Mouse (Mus musculus) thymus, postnatal 14 days (tissue): Measurements from ENCODE around the gene Atat1.

Experiments used
- DNase-seq: peaks from one replicate; pipeline ENCODE4 v3.0.0; 2021

Atat1 gene

DNA sequence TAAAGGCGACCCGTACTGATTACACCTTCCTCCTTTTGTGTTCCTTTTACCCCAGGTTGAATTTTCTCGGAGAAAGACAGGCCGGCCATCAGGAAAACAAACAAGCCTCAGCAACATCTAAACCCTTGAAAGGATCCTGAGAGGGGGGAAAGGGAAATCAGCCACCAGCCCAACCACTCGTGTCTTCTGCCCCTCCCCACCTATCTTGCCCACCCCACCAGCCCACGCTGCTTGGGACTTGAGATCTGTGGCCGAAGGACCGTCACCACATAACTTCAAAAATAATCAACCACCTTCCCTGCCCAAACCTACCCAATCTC is 7.2 kb upstream of the Atat1 start:
- DNase-seq, result no peak

DNA sequence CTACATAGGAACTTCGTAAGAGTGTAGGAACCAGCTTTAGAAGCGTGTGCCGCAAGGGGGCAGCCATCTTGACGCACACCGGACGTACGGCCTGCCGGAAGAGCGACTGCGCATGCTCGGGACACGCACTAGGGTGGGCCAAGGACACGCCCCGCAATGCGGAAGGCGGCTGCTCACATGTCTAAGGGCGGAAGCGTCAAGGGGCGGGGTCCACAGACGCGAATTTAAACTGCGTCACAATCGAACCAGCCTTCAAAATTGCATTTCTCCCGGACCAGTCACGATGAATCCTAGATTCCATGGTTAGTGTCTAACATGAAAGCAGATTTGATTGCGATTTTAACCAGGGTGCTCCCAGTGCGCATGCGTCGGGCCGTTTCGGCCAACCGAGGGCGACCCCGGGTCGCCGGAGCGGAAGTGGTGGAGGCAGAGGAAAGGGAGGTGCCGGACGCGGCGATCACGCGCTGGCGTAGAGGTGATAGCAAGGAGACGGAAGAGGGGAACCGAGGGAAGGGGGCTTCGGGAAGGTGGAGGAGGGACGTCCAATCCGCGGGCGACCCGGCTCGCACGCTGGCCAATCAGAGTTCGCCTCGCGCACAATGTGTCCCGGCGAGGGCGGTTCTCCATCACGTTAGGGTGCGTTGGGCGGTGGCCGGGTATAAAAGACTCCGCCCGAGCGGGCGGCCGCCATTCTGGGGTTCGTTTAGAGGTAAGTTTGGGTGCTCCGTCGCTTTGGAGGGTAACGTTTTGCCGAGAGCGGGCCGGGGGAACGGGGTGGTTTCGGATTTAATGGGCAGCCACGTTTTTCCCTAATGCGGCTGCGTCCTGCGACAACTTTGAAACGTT is 6.6 kb upstream of the Atat1 start, which contains the start of the genes Mrps18b and Ppp1r10:
Mrps18b (minus strand) TSS at position 93 of the 846 bp plus-strand sequence.
Ppp1r10 (plus strand) TSS at position 138 of the 846 bp plus-strand sequence.
- peak; percentile 99 for DNase-seq

DNA sequence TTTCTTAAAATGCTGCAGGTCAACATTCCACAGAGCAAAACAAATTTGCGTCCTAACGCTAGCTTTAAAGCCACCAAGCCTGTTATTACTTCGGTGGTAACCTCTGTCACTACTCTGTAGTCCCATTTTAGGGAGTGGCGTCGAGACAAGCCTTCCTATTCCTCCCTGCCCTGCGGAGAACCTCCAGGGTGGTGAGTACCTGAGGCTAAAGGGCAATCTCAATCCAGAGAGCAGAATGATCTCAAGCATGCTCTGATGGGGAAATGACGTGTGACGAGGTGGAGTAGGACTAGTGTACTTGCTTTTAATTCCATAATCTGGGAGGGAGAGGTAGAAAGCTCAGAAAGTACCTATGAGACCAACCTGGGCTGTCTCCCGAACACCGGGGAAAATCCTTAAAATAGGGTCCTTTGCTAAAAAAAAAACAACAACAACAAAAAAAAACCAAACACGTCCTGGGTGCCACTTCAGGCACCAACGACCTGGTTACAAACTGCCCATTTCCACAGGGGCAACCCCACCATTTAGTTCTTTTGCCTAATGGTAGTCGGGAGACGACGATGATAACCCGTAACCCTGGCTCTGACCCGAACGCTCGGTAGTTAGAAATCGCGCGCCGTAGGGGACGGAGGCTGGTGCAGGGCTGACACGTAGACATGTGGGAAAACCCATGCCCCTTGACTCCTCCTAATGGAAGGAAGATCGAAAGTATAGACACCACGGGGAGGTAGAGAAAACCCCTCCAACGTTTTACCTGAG is 5.8 kb upstream of the Atat1 start:
- DNase-seq, result no peak

DNA sequence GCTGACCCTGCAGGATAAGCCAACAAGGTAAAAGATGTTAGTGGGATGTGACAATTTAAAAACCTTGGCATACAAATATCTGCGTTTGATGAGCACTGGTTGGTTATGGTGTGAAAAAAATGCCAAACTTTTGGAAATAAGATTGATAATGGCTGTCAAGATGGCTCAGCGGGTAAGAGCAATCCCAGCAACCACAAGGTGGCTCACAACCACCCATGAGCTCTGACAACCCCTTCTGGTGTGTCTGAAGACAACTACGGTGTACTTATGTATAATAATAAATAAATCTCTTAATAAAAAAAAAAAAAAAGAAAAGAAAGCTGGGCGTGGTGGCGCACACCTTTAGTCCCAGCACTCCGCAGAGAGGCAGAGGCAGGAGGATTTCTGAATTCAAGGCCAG is 5.1 kb upstream of the Atat1 start:
- DNase-seq, result no peak

DNA sequence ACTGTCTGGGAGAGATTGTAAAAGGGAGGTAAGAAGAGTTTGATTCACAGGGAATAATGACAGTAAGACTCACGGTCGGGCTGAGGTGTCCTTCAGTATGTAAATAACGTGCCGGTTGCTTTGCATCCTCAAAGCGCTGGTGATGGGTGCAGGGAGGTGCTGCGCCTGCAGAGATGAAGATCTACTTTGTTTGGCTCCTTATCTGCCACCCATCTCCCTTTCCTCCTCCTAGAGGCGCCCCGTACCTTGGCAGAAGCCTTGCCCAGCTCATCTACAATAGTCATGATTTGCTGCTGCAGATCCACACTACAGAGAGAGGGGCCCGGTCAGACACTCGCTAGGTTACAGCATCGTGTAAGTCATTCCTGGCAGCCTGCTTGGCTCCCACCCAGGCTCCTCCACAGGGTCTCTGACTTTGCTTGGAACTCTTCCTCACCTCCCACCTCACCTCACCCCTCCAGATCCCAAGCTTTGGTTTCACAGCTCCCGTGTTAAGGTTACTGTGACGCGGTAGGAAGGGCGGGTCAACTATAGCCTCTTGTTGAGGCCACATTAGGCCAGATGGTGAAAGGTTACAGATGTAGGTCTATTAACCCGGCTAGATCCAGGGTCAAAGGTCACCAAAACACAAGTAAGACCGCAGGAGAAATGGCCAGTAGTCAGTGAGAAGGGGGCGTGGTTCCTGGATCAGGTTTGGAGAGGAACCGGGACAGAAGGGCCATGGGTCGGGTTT is 523 bp downstream of the Atat1 start:
- no peak for DNase-seq

DNA sequence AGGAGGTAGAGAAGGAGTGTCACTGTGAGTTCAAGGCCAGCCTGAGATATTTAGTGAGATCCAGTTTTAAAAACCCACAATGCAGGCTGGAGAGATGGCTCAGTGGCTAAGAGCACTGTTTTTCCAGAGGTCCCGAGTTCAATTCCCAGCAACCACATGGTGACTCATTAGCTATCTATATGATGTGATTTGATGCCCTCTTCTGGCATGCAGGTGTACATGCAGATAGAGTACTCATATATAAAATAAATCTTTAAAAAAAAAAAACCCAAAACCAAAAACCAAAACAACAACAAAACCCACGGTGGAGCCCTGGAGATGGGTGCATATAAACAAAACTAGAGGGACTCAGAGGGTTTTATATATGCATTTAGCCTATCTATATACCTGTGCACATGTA is 2.3 kb downstream of the Atat1 start:
- no peak for DNase-seq

DNA sequence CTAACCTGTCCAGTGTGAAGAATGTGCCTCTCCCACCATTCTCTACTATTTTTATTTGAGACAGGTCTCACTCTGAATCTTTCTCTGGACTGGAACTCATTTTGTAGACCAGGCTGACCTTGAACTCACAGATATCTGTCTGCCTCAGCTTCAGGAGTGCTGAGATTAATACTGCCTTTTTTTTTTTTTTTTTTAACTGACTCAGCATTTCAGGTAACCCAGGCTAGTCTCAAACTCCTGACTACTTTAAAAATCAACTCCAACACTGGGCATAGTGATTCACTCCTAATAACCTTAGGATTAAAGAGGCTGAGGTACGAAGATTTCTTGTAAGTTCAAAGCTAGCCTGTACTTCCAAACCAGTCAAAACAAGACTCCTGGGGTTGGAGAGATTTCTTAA is 4.3 kb downstream of the Atat1 start:
- no peak for DNase-seq

DNA sequence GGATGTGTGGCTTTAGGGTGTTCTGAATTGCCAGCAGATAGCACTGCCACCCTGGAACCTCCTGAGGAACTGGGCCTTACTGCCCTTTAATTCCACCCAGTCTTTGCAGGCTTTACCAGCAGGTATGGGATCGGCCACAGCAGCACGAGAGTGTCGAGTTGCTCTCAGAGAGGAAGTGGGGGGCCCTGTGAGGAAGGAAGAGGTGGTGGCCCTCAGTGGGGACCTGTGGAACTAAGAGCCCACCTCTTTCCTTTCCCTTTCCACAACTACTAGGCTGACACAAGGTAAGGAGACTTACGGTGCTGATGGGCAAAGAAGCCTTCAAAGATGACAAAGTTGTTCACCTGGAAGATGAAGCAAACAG is 5.9 kb downstream of the Atat1 start:
- peak; percentile 58 for DNase-seq

DNA sequence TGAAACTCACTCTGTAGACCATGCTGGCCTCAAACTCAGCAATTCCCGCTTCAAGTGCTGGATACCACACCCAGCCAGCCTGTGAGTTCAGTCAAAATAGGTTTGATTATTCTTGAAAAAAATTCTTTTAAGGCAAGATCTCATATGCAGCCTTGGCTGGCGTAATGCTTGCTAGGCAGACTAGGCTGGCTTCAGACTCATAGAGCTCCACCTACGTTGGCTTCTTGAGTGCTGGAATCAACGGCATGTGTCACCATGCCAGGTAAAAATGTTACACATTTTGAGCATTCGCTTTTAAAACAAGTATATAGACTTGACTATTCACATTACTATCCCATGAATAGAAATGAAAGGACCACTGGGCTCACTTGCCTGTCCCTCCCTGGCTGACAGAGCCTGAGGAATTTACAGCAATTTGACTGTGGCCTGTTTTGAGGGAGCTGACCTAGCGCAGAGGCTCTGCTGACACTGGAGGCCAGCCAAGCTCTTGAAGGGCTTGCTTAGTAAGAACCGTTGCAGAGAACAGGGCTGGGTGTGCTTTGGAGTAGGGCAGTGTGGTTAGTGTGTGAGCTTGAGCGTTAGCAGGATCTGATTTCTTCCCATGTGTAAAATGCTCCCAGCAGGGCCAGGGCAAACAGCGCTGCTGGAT is 6.4 kb downstream of the Atat1 start:
- no peak for DNase-seq

DNA sequence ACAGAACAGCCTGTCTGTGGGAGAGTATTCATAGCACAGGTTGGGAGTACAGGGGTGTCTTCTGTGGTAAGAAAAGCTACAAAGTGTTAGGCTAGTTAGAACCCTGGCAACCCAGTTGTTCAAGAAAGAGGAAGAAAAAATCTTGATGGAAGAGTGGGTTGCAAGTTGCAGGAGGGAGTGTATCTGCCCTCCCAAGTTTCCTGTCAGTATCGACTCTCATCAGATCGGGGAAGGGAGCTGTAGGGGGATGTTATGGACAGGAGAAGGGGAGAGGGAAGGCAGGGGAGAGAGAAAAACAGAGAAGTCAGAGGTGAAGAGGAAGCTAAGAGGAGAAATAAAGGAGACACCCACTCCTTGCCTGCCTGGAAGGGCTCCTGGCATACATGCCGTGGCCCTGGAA is 9.2 kb downstream of the Atat1 start:
- no peak for DNase-seq

DNA sequence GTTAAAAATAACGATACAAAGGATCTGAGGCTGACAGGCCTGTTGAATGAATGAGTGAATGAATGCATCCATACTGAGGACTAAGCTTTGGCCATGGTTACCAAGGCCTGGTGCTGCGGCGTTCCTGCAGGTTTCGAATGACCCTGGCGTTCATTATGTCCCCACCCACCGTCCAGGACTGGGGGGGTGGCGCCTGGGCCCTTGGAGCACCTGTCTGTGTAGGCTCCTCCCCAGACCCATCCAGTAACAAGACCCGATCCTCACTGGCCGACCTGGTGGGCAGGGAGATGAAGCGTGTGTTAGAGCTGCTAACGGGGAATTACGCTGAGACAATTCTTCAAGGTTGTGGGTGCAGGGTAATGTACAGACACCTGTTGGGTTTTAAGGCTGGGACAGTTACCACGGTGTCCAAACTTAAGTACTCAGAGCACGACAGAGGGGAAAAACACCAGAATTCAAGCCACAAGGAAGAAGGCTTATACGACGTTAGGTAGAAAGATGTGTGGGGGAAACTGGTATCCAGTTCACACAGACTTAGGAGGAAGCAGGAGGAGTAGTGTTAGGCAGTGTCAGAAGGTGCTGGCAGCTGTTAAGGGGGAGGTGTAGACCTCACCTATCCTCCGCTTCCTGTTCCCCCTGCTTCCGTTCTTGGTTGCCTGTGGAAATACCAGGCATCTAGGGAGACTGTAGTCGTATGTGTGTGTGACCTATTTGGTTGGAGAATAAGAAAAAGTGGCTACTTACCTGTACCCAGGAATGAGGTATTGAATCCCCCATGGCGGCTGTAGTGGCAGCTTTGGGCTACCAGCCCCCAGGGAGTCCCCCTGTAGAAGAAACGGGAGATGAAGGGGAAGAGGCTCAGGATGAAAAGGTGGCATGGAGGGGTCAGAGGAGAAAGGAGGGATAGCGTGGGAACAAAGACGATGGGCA is 12.0 kb downstream of the Atat1 start:
- peak; percentile 50 for DNase-seq

DNA sequence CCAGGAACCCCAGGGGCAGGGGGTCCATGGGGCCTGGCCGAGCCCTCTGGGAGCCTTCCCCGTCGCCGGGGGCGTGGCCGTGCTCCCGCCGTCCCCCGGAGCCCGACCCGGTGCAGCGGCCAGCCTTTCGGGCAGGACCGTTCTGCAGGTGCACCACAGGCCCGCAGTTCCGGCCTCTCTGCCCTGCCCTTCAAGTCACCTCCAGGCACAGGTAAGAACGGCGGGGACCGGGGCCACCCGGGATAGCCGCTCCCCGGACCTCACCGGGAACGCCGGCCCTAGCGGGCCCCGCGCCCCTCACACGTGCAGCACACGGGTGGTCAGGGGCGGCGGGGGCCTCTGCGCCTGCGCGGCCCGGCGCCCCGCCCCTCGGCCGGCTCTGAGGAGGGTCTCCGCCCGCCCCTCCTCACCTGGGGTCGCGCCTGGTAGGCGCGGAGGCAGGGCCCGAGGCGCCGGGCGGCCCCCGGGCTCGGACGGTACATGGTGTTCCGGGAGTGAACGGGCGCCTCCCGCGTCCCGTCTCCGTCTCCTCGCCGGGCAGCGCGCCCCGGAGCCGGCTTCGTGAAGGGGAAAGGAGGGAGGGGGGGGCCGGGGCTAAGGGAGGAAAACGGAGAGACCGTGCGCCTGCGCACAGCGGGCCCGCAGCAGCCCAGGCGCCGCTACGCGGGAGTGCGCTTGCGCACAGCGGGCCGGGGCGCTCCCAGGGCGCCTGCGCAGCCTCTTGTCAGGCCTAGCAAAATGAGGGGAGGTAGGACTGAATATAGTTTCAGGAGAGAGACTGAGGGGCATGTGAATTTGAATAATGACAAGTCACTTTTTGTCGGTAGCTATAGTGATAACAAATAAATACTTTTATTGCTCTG is 12.9 kb downstream of the Atat1 start, which contains the start of gene 2310061I04Rik:
2310061I04Rik (minus strand) TSS at position 651 of the 863 bp plus-strand sequence.
- DNase-seq, result peak; percentile 94

DNA sequence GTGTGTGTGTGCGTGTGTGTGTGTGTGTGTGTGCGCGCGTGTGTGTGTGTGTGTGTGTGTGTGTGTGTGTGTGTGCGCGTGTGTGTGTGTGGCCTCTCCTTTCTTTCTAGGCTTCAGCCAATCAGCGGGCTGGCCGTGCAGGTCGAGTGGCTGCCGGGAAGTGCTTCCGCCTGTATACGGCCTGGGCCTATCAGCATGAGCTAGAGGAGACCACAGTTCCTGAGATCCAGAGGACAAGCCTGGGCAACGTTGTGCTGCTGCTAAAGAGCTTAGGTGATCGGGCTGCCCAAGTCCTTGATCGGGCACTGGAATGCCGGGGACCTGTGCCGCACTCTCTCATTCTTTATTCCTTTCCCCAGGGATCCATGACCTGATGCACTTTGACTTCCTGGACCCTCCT is 22.1 kb downstream of the Atat1 start:
- no peak for DNase-seq

DNA sequence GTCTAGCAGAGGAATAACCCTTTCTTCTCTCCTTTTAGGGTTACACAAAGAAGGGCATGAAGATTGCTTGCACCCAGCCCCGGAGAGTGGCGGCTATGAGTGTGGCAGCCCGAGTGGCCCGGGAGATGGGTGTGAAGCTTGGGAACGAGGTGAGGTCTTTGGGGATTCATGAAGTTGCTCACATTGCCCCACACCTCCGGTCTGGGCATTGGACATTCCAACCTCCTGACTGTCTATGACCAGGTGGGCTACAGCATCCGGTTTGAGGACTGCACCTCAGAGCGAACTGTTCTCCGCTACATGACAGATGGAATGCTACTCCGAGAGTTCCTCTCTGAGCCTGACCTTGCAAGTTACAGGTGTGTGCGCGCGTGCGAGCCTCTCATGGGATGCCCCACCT is 26.1 kb downstream of the Atat1 start:
- no peak for DNase-seq

DNA sequence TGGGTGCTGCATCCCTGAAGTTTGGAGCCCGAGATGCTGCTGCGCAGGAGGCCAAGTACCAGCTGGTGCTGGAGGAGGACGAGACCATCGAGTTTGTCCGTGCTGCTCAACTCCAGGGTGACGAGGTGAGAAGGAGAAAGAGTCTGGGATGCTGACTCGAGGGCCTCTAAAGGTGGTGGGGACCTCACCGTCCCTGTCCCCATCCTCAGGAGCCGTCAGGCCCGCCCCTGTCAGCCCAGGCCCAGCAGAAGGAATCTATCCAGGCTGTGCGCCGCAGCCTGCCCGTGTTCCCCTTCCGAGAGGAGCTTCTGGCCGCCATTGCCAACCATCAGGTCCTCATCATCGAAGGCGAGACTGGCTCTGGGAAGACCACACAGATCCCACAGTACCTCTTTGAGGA is 27.0 kb downstream of the Atat1 start:
- no peak for DNase-seq

DNA sequence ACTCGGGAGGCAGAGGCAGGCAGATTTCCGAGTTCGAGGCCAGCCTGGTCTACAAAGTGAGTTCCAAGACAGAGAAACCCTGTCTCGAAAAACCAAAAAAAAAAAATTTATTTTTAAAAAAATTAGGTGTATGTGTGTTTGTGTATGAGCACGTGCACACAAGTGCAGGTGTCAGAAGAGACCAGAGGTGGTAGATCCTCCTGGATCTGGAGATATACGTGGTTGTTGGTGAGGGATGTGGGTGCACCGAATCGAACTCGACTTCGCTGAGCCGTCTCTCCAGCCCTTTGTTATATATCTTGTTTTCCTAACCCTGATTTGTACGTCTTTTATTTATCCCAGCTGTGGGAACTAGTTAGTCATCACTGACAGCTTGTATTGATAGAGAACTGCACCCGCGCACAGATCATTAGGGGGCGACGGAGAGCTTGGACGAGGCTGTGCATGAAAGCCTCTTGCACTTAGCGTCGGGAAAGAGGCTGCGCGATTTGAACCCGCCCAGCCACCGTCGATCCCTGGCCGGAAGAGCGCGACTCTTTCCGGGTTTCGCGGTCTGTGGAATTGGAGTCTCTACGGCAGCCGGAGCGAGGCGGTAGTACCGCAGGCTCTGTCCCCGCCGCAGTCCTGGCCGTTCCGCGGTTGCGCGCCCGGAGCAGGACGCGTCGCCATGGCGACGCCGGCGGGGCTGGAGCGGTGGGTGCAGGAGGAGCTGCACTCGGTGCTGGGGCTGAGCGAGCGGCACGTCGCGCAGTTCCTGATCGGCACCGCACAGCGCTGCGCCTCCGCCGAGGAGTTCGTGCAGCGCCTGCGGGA is 30.4 kb downstream of the Atat1 start, which contains the start of gene Dhx16:
Dhx16 (plus strand) TSS at position 575 of the 813 bp plus-strand sequence.
- DNase-seq, result peak; percentile 97

DNA sequence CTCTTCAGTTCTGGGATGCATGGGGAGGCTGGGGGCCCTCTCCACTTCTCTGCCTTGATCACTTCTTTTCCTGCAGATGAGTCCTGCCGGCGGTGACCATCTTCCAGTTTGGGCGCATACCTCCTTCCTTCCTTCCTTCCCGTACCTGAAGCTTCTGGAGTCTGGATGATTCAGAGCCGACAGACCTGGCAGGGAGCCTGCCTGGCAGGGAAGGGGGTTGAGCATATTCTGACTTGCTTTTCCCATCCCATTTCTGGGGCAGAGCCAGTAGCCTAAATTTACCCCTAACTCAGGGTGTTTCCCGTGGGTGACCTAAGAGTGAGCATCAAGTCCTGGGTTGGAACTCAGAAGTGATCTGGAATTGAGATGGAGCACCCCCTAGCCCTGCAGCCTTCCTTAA is 35.2 kb downstream of the Atat1 start:
- DNase-seq, result no peak

DNA sequence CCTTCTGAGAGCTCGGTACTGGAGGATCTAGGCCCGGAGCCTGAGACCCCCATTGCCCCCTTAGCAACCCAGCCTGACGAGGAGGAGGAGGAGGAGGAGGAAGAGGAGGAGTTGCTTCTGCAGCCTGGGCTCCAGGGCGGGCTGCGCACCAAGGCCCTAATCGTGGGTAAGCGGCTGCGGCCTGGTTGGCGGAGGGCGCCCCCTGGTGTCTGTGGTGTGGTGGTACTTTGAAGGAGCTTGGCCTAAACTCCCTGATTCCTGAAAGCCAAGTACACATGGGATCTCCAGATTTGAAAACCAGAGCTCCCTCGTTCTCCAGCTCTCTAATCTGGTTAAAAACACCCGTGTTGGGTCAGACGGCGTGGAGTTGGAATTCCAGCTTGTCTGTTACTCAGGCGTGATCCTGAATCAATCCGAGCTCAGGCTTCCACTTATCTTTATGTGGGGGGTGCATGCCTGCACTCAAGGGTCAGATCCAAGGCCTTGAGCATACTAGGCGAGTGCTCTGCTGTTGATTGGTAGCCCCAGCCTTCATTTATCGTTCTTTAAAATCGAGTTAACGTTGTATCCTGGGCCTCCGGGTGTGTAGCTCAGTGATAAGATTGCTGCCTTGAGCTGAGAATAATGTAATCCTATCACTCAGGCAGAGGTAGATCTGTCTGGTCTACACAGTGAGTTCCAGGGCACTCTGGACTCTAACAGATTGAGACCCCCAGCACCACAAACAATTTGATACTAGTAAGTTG is 35.9 kb downstream of the Atat1 start:
- DNase-seq, result peak; percentile 91
